Mouse (Mus musculus) olfactory bulb, adult 2 months (tissue): ENCODE measurements around the gene Gm49369. TPM values are rescaled to one million over a fixed set of nuclear protein-coding genes. Genes with fewer than 3 reads are reported as not detected.
A peak's percentile ranks its signal among the peaks of the same experiment; 100 is the strongest.

Experiments
- H3K27ac ChIP-seq: fragments of 200-500 bp; 2 replicates; pipeline ENCODE4 v1.5.1; 2012; ENCODE audit warnings: low read depth, low read length; ENCODE audit not compliant: insufficient read depth
- H3K4me1 ChIP-seq: fragments of 200-500 bp; 2 replicates; pipeline ENCODE4 v1.6.1; 2012; ENCODE audit warnings: low read length; ENCODE audit not compliant: control insufficient read depth, insufficient read depth
- H3K4me3 ChIP-seq: fragments of 200-500 bp; 2 replicates; pipeline ENCODE4 v1.5.1; 2012; ENCODE audit warnings: mild to moderate bottlenecking, low read depth, low read length, moderate library complexity; ENCODE audit not compliant: insufficient read depth
- CTCF ChIP-seq: fragments of 200-500 bp; IDR thresholded peaks from 2 replicates; pipeline ENCODE4 v1.5.1; 2012; ENCODE audit warnings: low read depth, mild to moderate bottlenecking, low read length, moderate library complexity; ENCODE audit not compliant: insufficient read depth
- POLR2A ChIP-seq: fragments of 200-500 bp; IDR thresholded peaks from 2 replicates; pipeline ENCODE4 v1.6.1; 2012; ENCODE audit warnings: mild to moderate bottlenecking, low read depth, low read length, moderate library complexity; ENCODE audit not compliant: insufficient read depth
- WGBS: fragments of 180-500 bp; shearing (Covaris S2); methylation state at CpG from one replicate; pipeline ENCODE4 v1.1.7; 2018; 5-methylcytosine and 5-hydroxymethylcytosine counted together
- polyA plus RNA-seq: library from polyadenylated mRNA; stranded (reverse); fragments of >200 nt; gene quantifications from 2 replicates; pipeline ENCODE4 v1.2.4, GENCODE M21; 2012; ENCODE audit warnings: low replicate concordance; ENCODE audit not compliant: missing spikeins, insufficient read depth, insufficient read length

Gene Gm49369
- polyA plus RNA-seq, 1 experiment = not detected

DNA sequence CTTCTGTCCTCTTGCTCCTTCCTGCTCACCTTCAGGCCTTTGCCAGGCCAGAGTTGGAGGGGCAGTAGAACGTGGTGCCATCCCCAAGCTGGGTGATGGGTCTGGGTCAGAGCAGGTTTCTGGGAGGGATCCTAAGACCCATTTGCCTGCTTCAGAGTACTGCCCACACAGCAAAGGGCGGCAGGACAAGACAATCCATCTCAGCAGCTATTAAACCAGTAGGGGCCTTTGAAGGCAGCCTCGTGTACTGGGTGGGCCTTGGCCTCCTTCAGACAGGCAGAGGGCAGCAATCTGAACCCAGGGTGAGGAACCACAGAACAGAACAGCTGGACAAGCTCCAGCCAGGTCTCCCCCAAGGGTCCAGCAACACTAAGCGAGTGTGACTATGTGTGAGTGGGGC is 6.4 kb downstream of the Gm49369 start:
- TF ChIP-seq POLR2A (no peak), CTCF (no peak)
- H3K27ac ChIP-seq = no peak overlapping the region
- WGBS = 73% methylated on average over 4 of the region's 4 CpGs
- peaks cover 41% of the 10 kb centered on the region for H3K4me1 ChIP-seq
- H3K4me3 ChIP-seq = no peak overlapping the region

DNA sequence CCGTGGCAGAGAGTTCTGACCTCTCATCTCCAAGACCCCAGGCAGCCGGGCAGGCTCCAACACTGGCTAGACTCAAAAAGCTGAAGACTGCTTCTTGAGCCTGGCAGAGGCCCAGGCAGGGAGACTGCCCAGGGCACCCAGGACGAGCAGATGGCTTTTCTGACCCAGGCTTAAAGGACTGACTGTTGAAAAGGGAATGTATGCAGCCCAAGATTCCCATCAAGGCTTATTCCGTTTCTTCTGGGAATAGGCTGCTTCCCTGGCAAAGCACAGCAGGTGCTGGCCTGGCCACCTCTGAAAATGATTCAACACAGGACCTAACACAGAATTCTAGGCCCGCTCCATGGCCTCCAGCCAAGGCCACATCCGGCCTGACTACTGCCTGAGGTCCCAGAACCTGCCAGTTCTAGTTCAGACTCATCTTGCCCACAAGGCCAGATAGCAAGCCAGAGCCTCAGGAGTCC is 7.2 kb downstream of the Gm49369 start:
- Histone ChIP-seq H3K4me3 (no peak overlapping the region), H3K27ac (0 out of 2 replicates have a peak overlapping the region, but pooled peaks have one; percentile 29), H3K4me1 (peaks cover 46% of the 10 kb centered on the region)
- TF ChIP-seq POLR2A (no peak), CTCF (no peak)
- 47% methylated on average over 6 of the region's 6 CpGs for WGBS

DNA sequence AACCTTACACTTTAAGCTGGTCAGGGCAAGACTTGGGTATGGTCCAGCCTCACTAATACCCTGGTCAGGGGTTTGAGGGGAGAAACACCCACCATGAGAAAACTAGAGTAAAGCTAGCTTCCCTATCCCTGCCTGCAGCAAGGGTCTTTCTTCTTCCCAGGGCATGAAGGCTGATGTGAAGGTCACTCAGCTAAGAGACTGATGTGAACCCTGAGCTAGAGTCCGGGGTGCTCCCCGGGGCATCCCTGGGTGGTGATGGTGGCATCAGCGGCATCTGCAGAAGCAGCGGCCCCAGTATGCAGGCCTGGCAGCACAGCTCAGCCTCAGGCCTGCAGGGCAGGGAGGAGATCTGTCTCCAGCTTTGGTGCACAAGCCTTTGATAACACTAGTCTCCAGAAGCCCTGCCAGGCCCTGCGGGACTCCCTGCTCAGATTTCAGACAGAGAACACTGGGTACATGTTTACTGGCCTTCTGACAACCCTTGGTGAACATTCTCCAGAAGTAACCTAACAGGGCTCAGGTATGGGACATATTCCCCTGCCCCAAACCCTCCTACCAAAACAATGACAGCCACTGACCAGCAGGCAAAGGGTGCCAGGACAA is 8.0 kb downstream of the Gm49369 start:
- TF ChIP-seq POLR2A (no peak), CTCF (no peak)
- no peak overlapping the region for H3K4me3 ChIP-seq
- H3K27ac ChIP-seq = peak overlapping the region; percentile 29; the same call in 1 of the 2 replicates
- H3K4me1 ChIP-seq = peaks cover 52% of the 10 kb centered on the region
- WGBS = 78% methylated on average over 5 of the region's 5 CpGs

DNA sequence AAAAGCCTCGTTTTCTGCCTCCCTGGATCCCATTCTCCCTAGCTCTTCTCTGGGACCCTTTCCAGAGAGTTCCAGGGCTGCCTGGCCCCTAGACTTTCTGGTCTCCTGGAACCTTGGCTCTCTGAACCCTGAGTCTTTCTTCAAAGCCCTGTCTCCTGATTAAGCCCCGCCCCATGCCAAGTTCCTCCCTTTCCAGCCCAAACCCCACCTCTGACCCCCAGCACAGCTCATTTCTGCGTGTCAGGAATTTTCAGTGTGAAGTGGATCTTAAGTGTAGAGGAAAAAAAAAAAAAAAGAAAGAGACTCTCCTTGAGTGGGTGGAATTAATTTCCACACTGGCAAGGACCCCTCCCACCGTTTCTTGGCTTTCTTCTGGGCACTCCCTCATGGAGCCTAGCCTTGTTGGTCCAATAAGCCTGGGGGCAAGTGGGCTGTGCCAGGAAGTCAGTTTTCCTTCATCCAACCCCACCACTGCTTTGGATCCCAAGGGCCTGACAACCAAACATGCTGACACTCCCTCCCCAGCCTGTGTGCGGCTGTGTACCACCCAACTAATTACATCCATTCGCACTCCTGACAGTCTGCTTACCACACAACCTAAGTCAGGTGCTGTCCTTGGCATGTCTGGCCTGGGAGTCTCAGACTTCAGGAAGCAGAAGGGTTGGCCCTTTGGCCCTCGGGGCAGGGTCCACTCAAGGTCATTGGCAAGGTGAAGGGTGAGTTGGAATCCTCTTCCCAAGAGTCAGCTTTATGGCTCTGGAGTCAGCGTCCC is 8.6 kb downstream of the Gm49369 start, which contains the start of gene Ifitm10:
Gene Ifitm10, minus strand, starts transcription at position 113 of the 772 bp plus-strand sequence.
- TF ChIP-seq POLR2A = no peak
- TF ChIP-seq CTCF = no peak
- peak within 1 kb of the TSS; percentile 29; the same call in 1 of the 2 replicates for H3K27ac ChIP-seq
- peaks cover 52% of the 10 kb centered on the region for H3K4me1 ChIP-seq
- 0 out of 2 replicates have a peak within 1 kb of the TSS, but pooled peaks have one; percentile 59 for H3K4me3 ChIP-seq
- 54% methylated on average over 8 of the region's 8 CpGs for WGBS

DNA sequence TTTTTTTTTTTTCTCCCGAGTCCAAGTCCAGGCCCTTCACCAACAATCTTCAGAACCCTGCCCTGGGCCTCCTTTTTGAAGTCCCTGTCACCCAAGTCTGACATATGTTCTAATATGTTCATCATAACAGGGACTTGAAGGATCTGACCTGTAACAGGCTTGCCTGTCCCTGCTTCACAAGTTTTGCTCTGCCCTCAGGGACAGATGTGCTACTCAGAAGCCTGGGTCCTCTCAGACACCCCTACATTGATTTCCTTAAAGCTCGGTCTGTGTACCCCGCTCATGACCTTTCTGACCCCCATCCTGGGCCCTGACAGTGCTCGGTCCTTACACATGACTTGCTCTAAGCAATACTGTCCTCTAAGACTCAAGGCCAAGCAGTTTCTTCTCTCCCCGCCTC is 9.4 kb downstream of the Gm49369 start:
- 92% methylated on average over 5 of the region's 5 CpGs for WGBS
- peaks cover 52% of the 10 kb centered on the region for H3K4me1 ChIP-seq
- TF ChIP-seq CTCF (no peak), POLR2A (no peak)
- no peak overlapping the region for H3K4me3 ChIP-seq
- no peak overlapping the region for H3K27ac ChIP-seq

DNA sequence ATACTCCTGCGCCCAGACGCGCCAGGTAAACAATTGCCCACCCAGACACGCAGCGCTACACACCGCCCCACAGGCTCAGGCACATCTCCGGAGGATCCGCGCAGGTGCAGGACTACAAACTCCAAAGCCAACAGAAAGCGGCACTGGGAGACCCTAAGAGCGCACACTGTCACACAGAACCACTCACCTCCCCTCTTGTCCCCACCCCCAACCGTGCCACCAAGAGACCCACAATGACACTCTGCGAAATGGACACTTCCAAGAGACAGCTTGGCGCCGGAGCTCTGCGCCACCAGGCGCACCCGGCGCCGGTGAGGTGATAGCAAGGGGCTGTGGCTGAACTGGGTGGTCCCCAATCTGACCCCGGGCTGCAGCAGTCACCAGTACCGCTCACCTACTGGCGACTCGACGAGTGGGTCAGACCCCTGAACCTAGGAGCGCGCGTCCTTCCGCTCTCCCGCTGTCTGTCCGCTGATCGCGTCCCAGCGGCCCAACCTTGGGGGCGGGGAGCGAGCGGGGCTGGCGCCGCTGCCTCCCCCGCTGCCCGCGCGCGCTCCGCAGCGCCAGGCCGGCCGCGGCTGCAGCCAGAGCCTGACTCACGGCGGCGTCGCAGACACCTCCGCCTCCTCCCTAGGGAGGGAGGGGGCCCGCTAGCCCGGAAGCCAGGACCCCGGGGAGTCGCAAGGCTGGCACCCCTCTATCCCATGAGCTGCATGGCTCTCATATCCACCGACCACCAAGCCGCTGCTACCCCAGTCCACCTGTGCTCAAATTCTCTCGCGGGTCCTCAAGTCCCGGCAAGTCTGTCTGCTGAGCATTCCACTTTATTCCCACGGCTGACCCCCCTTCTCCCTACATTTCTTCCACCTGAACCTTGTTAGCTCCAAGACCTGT is 10.5 kb downstream of the Gm49369 start:
- Histone ChIP-seq H3K4me1 (peaks cover 52% of the 10 kb centered on the region), H3K4me3 (peak overlapping the region; percentile 59), H3K27ac (no peak overlapping the region)
- TF ChIP-seq POLR2A = no peak
- TF ChIP-seq CTCF = no peak
- 3% methylated on average over 64 of the region's 64 CpGs for WGBS

DNA sequence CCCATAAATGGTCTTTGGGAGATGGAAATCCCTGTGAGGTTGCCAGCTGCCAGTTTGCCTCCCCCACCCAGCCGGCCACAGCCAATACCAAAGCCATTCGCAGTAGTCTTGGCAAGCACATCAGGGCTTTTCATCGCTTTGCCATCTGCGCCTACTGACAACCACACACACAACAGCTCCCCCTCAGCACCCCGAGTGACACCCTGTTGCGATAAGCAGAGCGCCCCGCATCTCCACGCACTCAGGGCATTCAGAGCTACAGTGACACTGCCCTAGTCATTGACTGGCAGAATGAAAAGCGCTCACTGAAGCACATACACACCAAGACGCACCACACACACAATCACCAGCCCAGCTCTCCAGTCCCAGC is 11.1 kb downstream of the Gm49369 start:
- Histone ChIP-seq H3K4me3 (peak overlapping the region; percentile 59), H3K27ac (no peak overlapping the region), H3K4me1 (peaks cover 52% of the 10 kb centered on the region)
- TF ChIP-seq POLR2A (no peak), CTCF (no peak)
- 13% methylated on average over 11 of the region's 11 CpGs for WGBS

DNA sequence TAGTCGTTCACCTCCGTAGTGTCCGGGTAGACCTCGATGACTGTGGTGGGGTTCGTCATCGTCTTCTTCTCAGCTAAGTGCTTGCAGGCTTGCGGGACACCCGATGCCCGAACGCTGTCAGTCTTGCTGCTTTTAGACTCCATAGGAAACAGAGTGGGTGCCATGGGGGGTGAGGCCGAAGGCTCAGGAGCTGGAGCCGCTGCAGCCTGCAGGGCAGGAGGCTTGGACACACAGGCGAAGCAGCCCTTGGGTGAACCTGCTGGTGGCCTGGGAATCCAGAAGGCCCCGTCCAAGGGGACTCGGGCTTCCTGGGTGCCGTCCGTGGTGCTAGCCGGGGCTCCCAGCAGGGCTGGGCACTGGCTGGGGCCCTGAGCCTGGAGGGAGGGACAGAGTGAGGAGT is 11.5 kb downstream of the Gm49369 start:
- no peak overlapping the region for H3K27ac ChIP-seq
- peaks cover 52% of the 10 kb centered on the region for H3K4me1 ChIP-seq
- no peak for TF ChIP-seq POLR2A
- no peak for TF ChIP-seq CTCF
- H3K4me3 ChIP-seq = peak overlapping the region; percentile 59; the same call in 1 of the 2 replicates
- WGBS = 86% methylated on average over 18 of the region's 18 CpGs

DNA sequence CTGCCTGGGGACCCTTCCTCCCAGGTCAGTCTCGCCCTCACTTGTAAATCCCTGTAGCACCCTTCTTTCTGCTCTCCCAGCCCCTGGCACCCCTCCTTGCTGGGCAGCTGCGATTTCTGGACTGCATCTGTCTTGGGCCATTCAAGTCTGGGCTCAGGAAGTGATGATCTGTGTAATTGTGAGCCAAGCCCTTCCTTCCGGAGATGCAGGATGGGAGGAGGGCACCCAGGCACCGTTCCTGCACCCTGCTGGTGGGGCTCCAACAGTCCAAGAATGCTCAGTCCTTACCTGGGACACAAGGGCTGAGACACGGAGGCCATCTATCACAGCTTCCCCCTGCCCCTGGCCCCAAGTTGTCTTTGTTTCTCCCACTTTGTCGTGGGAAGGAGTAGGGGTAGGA is 12.6 kb downstream of the Gm49369 start:
- TF ChIP-seq CTCF (no peak), POLR2A (no peak)
- WGBS = 69% methylated on average over 6 of the region's 6 CpGs
- Histone ChIP-seq H3K4me3 (no peak overlapping the region), H3K27ac (no peak overlapping the region), H3K4me1 (peaks cover 46% of the 10 kb centered on the region)
